Mouse (Mus musculus): Measurements from ENCODE around the gene Nyap1.

Nyap1 gene

DNA sequence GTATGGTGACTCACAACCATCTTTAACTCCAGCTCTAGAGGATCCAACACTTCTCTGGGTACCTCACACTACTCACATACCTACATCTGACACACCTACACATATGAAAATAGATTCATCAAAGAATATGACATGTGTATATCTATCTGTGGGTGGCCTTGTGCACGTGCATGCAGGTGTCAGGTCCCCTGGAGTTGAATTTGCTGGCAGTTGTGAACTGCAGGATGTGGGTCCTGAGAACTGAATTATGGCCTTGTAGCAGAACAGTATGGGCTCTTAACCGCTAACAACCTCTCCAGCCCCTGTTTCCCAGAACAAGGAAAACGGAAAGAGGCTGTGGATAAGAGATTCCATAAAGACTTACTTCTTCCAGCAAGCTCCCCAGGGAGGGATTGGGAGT lies 42.3 kb downstream of the Nyap1 start:
- no peak for DNase-seq (ENCODE audit: low spot score in 2 of 2)

DNA sequence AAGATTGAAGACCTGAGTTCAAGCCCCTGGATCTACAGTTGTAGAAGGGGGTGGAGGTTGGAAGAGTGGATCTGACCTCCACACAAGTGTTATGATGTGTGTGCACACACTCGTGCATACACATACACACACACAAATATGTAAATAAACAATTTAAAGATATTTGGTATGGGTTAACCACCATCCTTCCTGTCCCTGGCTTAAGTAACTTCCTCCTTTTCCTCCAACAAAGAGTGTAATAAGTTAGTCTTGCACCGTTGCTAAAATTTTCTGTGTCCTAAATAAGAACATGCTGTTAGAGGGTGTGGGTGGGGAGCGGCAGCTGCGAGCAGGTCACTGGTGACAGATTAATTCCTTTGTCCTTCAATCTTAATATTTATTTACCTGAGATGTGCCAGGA lies 45.5 kb downstream of the Nyap1 start:
- DNase-seq (ENCODE audit: low spot score in 2 of 2): no peak

DNA sequence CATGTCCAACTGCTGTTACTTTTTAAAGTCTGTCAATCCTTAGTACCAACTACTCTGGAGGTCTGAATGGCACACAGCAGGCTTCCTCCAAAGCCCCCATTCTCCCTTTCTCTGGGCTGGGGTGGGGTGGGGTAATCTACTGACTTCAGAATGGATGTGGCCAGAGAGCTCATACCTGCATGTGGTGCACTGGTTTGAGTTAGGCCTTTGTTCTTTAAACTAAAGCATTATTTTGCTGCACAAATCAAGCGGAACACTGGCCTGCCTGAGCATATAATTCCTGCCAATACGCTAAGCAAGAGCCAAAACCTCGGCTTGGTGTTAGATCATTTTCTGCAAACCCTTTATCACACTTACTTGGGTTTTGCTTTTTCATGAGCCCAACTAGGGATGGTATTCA lies 46.6 kb downstream of the Nyap1 start:
- DNase-seq (ENCODE audit: low spot score in 2 of 2): no peak

DNA sequence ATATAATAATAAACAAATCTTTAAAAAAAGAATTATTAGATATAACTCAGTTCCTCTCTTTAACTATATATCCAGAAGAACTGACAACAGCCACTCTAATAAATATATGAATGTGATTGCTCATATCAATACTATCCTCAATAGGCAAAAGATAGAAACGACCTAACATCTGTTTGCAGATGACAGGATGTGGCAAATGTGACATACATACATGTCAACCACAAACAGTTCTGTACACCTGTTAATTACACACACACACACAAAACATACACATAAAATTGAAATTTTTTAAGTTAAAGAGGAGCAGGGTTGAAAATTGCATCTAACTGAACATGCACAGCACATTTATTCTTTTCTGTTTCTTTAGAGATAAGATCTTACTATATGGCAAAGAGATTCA lies 49.5 kb downstream of the Nyap1 start:
- DNase-seq (ENCODE audit: low spot score in 2 of 2): no peak

DNA sequence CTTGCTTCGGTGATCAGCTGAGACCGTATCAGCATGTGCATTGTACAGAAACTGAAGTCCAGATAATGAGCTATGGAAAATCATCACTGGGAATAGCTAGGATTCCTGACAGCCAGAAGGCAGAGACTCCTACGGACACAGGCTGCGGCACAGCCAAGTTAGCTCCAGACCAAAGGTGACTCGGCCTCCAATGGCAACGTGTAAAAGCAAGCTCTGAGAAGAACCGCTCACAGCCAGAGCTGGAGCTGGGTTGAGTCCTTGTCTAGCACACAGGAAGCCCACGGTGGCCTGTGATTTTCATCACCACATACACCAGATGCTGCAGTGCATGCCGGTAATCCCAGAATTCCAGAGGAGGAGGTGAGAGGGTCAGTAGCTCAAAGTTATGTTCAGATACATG lies 50.9 kb downstream of the Nyap1 start:
- DNase-seq (ENCODE audit: low spot score in 2 of 2): no peak

DNA sequence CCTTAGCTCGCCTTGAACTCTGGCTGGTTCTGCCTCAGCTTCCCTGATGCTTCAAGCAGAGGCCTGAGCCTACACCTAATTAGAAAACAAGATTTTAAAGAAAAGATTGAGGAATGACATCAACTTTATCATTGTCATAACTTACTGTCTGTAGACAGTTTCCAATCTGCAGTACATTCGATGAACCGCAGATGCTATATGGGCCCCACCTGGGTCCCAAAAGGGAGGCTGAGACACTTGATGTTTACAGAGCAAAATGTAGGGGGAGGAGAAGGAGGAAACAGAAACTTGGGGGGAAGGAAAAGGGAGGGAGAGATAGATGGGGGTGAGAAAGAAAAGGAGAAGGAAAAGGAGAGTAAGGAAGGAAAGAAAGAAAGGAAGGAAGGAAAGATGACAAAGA lies 51.4 kb downstream of the Nyap1 start:
- no peak for DNase-seq (ENCODE audit: low spot score in 2 of 2)

DNA sequence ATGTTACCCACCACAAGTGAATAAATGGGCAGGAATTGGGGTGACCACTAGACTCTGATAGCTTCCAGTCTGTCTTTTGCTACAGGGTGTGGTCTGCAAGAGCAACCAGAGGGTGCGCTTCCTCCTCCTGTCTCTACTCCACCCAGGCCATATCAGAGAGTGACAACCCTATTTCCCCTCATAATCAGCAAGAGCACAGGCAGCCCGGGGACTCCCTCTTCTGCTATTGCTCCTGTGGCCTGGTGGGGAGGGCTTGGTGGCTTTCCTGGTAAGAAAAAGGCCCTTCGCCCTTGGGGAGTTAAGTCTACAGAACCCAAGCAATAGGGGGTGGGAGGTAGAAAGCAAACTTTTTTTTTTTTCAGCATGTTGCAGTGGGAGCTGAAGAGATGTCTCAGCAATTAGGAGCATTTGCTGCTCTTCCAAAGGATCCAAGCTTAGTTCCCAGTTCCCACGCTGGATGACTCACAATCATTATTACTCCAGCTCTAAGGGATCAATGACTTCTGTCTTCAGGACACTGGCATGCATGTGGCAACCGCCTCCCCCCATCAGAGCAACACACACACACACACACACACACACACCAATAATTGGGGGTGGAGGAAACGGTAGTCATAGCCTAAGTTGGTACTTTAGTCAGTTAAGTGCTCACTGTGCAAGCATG lies 55.1 kb downstream of the Nyap1 start:
- no peak for DNase-seq (ENCODE audit: low spot score in 2 of 2)

DNA sequence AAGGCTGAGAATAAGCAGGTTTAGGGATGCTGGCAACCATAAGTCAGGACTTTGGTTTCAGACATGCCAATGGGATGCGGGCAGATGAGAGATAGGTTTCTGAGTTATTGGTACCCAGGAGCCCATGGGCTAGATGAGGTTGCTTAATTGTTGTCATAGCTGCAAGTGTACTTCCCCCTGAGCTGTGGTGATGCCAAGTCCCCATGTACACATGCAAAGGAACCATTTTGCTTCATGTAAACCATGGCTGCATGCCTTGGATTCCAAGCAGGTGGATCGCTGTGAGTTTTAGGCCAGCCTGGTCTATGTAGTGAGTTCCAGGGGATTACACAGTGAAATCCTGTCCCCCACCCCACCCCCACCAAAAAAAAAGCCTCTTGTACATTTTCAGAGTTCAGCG lies 55.8 kb downstream of the Nyap1 start:
- DNase-seq (ENCODE audit: low spot score in 2 of 2): no peak

DNA sequence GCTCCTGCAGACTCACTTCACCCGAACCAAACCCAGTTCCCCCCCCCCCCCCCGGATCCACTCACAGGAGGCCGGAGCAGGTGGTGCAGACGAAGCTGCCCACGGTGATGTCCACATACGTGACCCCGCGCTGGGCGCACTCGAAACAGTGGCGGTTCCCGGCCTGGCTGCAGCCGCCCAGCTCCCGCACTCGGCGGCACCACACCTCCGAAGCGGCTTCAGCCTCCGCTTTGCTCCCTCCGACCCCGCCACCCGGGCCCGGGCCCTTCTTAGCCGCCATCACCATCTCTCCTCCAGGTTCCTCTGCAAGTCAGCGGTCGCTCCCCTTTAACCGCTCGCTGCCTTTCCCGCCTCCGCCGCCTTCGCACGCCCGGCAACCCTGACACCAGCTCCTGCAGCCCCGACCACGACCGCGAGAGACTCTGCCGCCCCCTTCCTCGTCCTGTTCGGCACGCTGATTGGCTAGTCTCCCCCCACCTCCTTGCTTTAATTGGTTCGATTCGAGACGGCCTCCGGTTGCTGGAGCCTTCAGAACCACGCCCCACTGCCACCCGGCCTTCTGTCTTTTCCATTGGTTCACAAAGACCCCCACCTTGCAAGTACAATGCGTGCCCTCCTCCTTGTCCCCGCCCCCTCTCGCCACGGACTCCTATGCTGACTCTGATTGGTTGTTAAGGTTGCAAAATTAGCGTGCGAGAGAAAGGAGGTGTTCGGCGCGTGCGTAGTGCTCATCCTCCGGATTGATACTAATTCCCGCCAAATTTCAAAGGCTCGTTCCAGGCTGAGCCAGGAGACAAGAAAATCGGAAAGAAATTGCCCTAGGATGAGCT lies 56.9 kb downstream of the Nyap1 start, which contains the start of gene Agfg2:
TSS of gene Agfg2 (minus strand) at position 433 of the 830 bp plus-strand sequence.
- DNase-seq (ENCODE audit: low spot score in 2 of 2): peak; percentile 99 to 100

DNA sequence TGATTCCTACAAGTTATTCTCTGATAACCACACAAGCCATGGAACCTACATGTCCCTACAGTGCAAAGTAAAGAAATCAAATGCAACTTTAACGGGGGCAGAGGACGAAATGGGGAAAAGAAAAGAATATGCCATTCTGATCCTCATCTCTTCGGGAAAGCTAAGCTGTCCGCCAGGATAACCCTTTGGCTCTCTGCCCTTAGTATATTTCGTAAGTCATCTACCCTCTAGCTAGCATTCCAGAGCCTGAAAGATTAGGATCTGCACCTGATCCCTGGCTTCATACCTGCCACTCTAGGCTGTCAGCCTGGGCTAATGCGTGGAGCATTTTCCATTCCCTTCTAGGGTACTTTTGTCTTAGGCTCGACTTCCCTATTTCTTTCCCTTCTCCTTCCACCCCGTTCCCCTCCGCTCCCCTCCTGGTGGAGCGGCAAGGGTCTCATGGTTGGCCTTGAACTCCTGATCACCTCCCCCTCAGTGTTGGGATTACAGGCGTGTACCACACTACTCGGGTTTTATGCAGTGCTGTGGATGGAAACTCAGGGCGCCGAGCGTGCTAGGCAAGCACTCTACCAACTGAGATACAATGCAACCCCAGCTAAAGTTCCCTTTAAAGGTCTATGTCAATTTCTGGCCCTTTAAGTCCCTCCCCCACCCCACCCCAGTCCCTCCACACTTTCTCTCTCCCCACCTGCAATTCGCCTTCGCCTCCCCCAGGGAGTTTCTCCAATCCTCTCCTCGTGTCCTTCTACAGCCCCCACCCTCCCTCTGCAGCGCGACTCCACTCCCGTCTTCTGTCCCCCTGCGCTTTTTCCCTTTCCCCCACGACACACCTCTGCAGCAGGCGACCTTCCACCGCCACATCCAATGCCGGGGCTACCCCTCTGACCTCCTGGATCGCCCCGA lies 57.8 kb downstream of the Nyap1 start:
- DNase-seq (ENCODE audit: low spot score in 2 of 2): no peak

DNA sequence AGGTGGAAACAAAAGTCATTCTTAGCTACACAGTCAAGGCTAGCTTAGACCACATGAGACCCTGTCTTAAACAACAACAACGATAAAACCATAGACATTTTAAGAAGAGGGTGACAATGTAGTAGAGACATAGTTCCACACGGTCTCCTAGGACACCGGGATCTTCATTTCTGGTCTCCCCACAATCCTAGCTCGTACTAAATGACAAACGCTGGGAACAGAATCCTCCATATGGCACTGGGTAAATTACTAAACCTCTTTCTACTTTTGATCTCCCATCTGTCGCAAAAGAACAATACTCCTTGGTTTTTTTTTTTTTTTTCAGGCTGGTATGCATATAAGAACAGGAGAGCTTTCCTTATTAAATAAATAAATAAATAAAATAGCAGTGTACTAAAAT lies 58.9 kb downstream of the Nyap1 start:
- peak in 1 of 2 experiments; percentile 39 for DNase-seq (ENCODE audit: low spot score in 2 of 2)
